15 mouse cellular contexts compared by ENCODE assay signal in genomic region chr14:26066574-26067324, GRCm38 (mm10). TPM values are rescaled to one million over a fixed set of nuclear protein-coding genes. Genes with fewer than 3 reads are reported as not detected.
DNase-seq lines count a peak whose midpoint lies in the region; ATAC-seq and TF ChIP-seq lines count a peak whose summit lies in the region.
"Not testable (repeated sequence)": the region's sequence is repeated elsewhere in the genome, so short reads cannot be mapped to it uniquely, and the experiment has no call there.
"Had no signal": no experiment of that assay in that cellular context is flagged by ENCODE, and none has a peak within 500 bp of the region (broad histone marks: within the 10 kb centered on the region; RNA-seq: fewer than 3 reads in every experiment).

No protein-coding gene starts in this region.

- not testable (repeated sequence) for TF ChIP-seq CTCF in liver, embryonic 14.5 days (IDR thresholded peaks at IDR 0.05; ENCODE audit: low read depth)

- peak; percentile 67 for ATAC-seq in embryonic facial prominence, embryonic 12.5 days (ENCODE audit: insufficient number of reproducible peaks, insufficient read depth, low FRiP score, low TSS enrichment)
- peak; percentile 93 for ATAC-seq in forebrain, embryonic 16.5 days
- peak; percentile 88 for ATAC-seq in hindbrain, embryonic 13.5 days (ENCODE audit: low FRiP score)
- peak; percentile 92 for ATAC-seq in kidney, embryonic 14.5 days (ENCODE audit: low FRiP score, low TSS enrichment)
- peak; percentile 82 for ATAC-seq in liver, embryonic 14.5 days (ENCODE audit: insufficient read depth)
- peak; percentile 89 for ATAC-seq in megakaryocyte-erythroid progenitor cell, adult 5-6 weeks (replicated peaks; ENCODE audit: low FRiP score, low TSS enrichment, poor library complexity, severe bottlenecking)
- ATAC-seq in neural tube, embryonic 13.5 days (ENCODE audit: low read depth), result peak; percentile 91

- H3K4me1 ChIP-seq in embryonic facial prominence, embryonic 12.5 days; forebrain, embryonic 16.5 days (replicated peaks; ENCODE audit: control insufficient read depth, insufficient read depth, low read length); hindbrain, embryonic 13.5 days (replicated peaks); kidney, embryonic 14.5 days (ENCODE audit: control insufficient read depth, insufficient read depth, low read length); liver, embryonic 14.5 days (replicated peaks; ENCODE audit: control insufficient read depth in 2 of 2, insufficient read depth in 2 of 2, low read length in 1 of 2); neural tube, embryonic 13.5 days (replicated peaks): not testable (repeated sequence)

- H3K9me3 ChIP-seq in embryonic facial prominence, embryonic 12.5 days; forebrain, embryonic 16.5 days (ENCODE audit: control insufficient read depth, low read length); hindbrain, embryonic 13.5 days; kidney, embryonic 14.5 days (ENCODE audit: control insufficient read depth, low read length); liver, embryonic 14.5 days (ENCODE audit: control insufficient read depth, low read length); neural tube, embryonic 13.5 days: not testable (repeated sequence)

- WGBS in embryonic facial prominence, embryonic 12.5 days, result no CpG with 5 or more reads among the region's 44 CpGs
- WGBS in forebrain, embryonic 16.5 days, result no CpG with 5 or more reads among the region's 44 CpGs
- WGBS in hindbrain, embryonic 13.5 days, result no CpG with 5 or more reads among the region's 44 CpGs
- no CpG with 5 or more reads among the region's 44 CpGs for WGBS in kidney, embryonic 14.5 days
- no CpG with 5 or more reads among the region's 44 CpGs for WGBS in liver, embryonic 14.5 days (ENCODE audit: insufficient replicate concordance)
- no CpG with 5 or more reads among the region's 44 CpGs for WGBS in neural tube, embryonic 13.5 days

- not testable (repeated sequence) for H3K4me3 ChIP-seq in embryonic facial prominence, embryonic 12.5 days; forebrain, embryonic 16.5 days (replicated peaks; ENCODE audit: low read length); hindbrain, embryonic 13.5 days; kidney, embryonic 14.5 days (ENCODE audit: low read length); liver, embryonic 14.5 days (ENCODE audit: insufficient read depth in 1 of 2, low read depth in 2 of 2, low read length in 2 of 2); neural tube, embryonic 13.5 days

- H3K27me3 ChIP-seq in embryonic facial prominence, embryonic 12.5 days; forebrain, embryonic 16.5 days (replicated peaks; ENCODE audit: control insufficient read depth, insufficient read depth, low read length); hindbrain, embryonic 13.5 days; kidney, embryonic 14.5 days (ENCODE audit: control insufficient read depth, insufficient read depth, low read length); liver, embryonic 14.5 days (ENCODE audit: control insufficient read depth, insufficient read depth, low read length); neural tube, embryonic 13.5 days: not testable (repeated sequence)

- not testable (repeated sequence) for H3K27ac ChIP-seq in embryonic facial prominence, embryonic 12.5 days; forebrain, embryonic 16.5 days (ENCODE audit: low read length); hindbrain, embryonic 13.5 days; kidney, embryonic 14.5 days (ENCODE audit: low read depth, low read length); liver, embryonic 14.5 days; neural tube, embryonic 13.5 days (replicated peaks)

- H3K9ac ChIP-seq in embryonic facial prominence, embryonic 12.5 days; forebrain, embryonic 16.5 days (replicated peaks; ENCODE audit: low read depth, low read length); hindbrain, embryonic 13.5 days; kidney, embryonic 14.5 days (ENCODE audit: low read depth, low read length); liver, embryonic 14.5 days (replicated peaks); neural tube, embryonic 13.5 days: not testable (repeated sequence)

- not testable (repeated sequence) for H3K4me2 ChIP-seq in embryonic facial prominence, embryonic 12.5 days (replicated peaks); forebrain, embryonic 16.5 days (ENCODE audit: low read length); hindbrain, embryonic 13.5 days; kidney, embryonic 14.5 days (replicated peaks; ENCODE audit: low read depth, low read length); liver, embryonic 14.5 days (ENCODE audit: low read depth); neural tube, embryonic 13.5 days

- H3K36me3 ChIP-seq in embryonic facial prominence, embryonic 12.5 days; forebrain, embryonic 16.5 days (ENCODE audit: control insufficient read depth, insufficient read depth); hindbrain, embryonic 13.5 days; kidney, embryonic 14.5 days (ENCODE audit: control insufficient read depth, insufficient read depth, low read length); liver, embryonic 14.5 days (replicated peaks; ENCODE audit: control insufficient read depth, insufficient read depth, low read depth); neural tube, embryonic 13.5 days: not testable (repeated sequence)

- not testable (repeated sequence) for DNase-seq in liver, embryonic 14.5 days (ENCODE audit: low read depth in 3 of 3, low spot score in 3 of 3)

- not testable (repeated sequence) for TF ChIP-seq EP300 in liver, embryonic 14.5 days (IDR thresholded peaks at IDR 0.05; ENCODE audit: low read depth)

RNA-seq across cellular contexts. Expression of gene Tmem254c, which starts 0.4 kb away (rescaled TPM):
- 26.6 and 29.4 TPM in 2 replicates for polyA plus RNA-seq in embryonic facial prominence, embryonic 12.5 days (2016; fragmentation: Nextera tagmentation; extraction: Ambion mirVana)
- polyA plus RNA-seq in forebrain, embryonic 16.5 days (2015; fragmentation: Nextera tagmentation; extraction: Ambion mirVana), result 10.6 and 17.5 TPM in 2 replicates
- polyA plus RNA-seq in hindbrain, embryonic 13.5 days (2015; fragmentation: Nextera tagmentation; extraction: Ambion mirVana), result 17.8 and 29.5 TPM in 2 replicates
- 41.4 and 41.7 TPM in 2 replicates for polyA plus RNA-seq in kidney, embryonic 14.5 days (2014; fragmentation: Nextera tagmentation; extraction: Ambion mirVana)
- 5.0 and 6.0 TPM in 2 replicates for polyA plus RNA-seq in liver, embryonic 14.5 days (2012; rRNA removed)
- polyA plus RNA-seq in liver, embryonic 14.5 days (2014; fragmentation: Nextera tagmentation; extraction: Ambion mirVana), result 12.3 and 13.8 TPM in 2 replicates
- total RNA-seq in megakaryocyte-erythroid progenitor cell, adult 5-6 weeks (2014; fragmentation: Nextera tagmentation), result 32.7 TPM in 1 of 2 replicates, not detected in the other
- 18.2 and 43.4 TPM in 2 replicates for total RNA-seq in megakaryocyte-erythroid progenitor cell, adult 5-6 weeks (2017)
- polyA plus RNA-seq in neural tube, embryonic 13.5 days (2015; fragmentation: Nextera tagmentation; extraction: Ambion mirVana), result 20.2 and 23.7 TPM in 2 replicates

RNA-seq across cellular contexts. Expression of gene Cphx2, which starts 14.6 kb away (rescaled TPM):
- polyA plus RNA-seq in embryonic facial prominence, embryonic 12.5 days (2016; fragmentation: Nextera tagmentation; extraction: Ambion mirVana), result not detected in 2 replicates
- polyA plus RNA-seq in forebrain, embryonic 16.5 days (2015; fragmentation: Nextera tagmentation; extraction: Ambion mirVana), result not detected in 2 replicates
- not detected in 2 replicates for polyA plus RNA-seq in hindbrain, embryonic 13.5 days (2015; fragmentation: Nextera tagmentation; extraction: Ambion mirVana)
- polyA plus RNA-seq in kidney, embryonic 14.5 days (2014; fragmentation: Nextera tagmentation; extraction: Ambion mirVana), result not detected in 2 replicates
- not detected in 2 replicates for polyA plus RNA-seq in liver, embryonic 14.5 days (2012; rRNA removed)
- not detected in 2 replicates for polyA plus RNA-seq in liver, embryonic 14.5 days (2014; fragmentation: Nextera tagmentation; extraction: Ambion mirVana)
- not detected in 2 replicates for total RNA-seq in megakaryocyte-erythroid progenitor cell, adult 5-6 weeks (2014; fragmentation: Nextera tagmentation)
- not detected in 2 replicates for total RNA-seq in megakaryocyte-erythroid progenitor cell, adult 5-6 weeks (2017)
- polyA plus RNA-seq in neural tube, embryonic 13.5 days (2015; fragmentation: Nextera tagmentation; extraction: Ambion mirVana), result not detected in 2 replicates
- total RNA-seq: adrenal gland, postnatal 4 days; gastrocnemius, postnatal 4 days; layer of hippocampus, postnatal 36 days; left cerebral cortex, postnatal 4 days had no signal
- polyA plus RNA-seq: embryonic facial prominence, embryonic 13.5 days; heart, embryonic 13.5 days; large intestine, adult 2 months; thymus, postnatal 0 days had no signal

RNA-seq across cellular contexts. Expression of gene Cphx3, which starts 15.3 kb away (rescaled TPM):
- not detected in 2 replicates for polyA plus RNA-seq in embryonic facial prominence, embryonic 12.5 days (2016; fragmentation: Nextera tagmentation; extraction: Ambion mirVana)
- not detected in 2 replicates for polyA plus RNA-seq in forebrain, embryonic 16.5 days (2015; fragmentation: Nextera tagmentation; extraction: Ambion mirVana)
- not detected in 2 replicates for polyA plus RNA-seq in hindbrain, embryonic 13.5 days (2015; fragmentation: Nextera tagmentation; extraction: Ambion mirVana)
- not detected in 2 replicates for polyA plus RNA-seq in kidney, embryonic 14.5 days (2014; fragmentation: Nextera tagmentation; extraction: Ambion mirVana)
- not detected in 2 replicates for polyA plus RNA-seq in liver, embryonic 14.5 days (2012; rRNA removed)
- polyA plus RNA-seq in liver, embryonic 14.5 days (2014; fragmentation: Nextera tagmentation; extraction: Ambion mirVana), result not detected in 2 replicates
- not detected in 2 replicates for total RNA-seq in megakaryocyte-erythroid progenitor cell, adult 5-6 weeks (2014; fragmentation: Nextera tagmentation)
- not detected in 2 replicates for total RNA-seq in megakaryocyte-erythroid progenitor cell, adult 5-6 weeks (2017)
- polyA plus RNA-seq in neural tube, embryonic 13.5 days (2015; fragmentation: Nextera tagmentation; extraction: Ambion mirVana), result not detected in 2 replicates
- total RNA-seq: adrenal gland, postnatal 4 days; gastrocnemius, postnatal 4 days; layer of hippocampus, postnatal 36 days; left cerebral cortex, postnatal 4 days had no signal
- polyA plus RNA-seq: embryonic facial prominence, embryonic 13.5 days; heart, embryonic 13.5 days; large intestine, adult 2 months; thymus, postnatal 0 days had no signal

RNA-seq across cellular contexts. Expression of gene Gm9780, which starts 24.2 kb away (rescaled TPM):
- 2.7 and 5.9 TPM in 2 replicates for polyA plus RNA-seq in embryonic facial prominence, embryonic 12.5 days (2016; fragmentation: Nextera tagmentation; extraction: Ambion mirVana)
- 8.4 and 9.3 TPM in 2 replicates for polyA plus RNA-seq in forebrain, embryonic 16.5 days (2015; fragmentation: Nextera tagmentation; extraction: Ambion mirVana)
- polyA plus RNA-seq in hindbrain, embryonic 13.5 days (2015; fragmentation: Nextera tagmentation; extraction: Ambion mirVana), result 2.9 and 4.7 TPM in 2 replicates
- 11.8 and 21.2 TPM in 2 replicates for polyA plus RNA-seq in kidney, embryonic 14.5 days (2014; fragmentation: Nextera tagmentation; extraction: Ambion mirVana)
- 2.6 and 3.3 TPM in 2 replicates for polyA plus RNA-seq in liver, embryonic 14.5 days (2012; rRNA removed)
- 1.2 and 1.9 TPM in 2 replicates for polyA plus RNA-seq in liver, embryonic 14.5 days (2014; fragmentation: Nextera tagmentation; extraction: Ambion mirVana)
- not detected in 2 replicates for total RNA-seq in megakaryocyte-erythroid progenitor cell, adult 5-6 weeks (2014; fragmentation: Nextera tagmentation)
- not detected in 2 replicates for total RNA-seq in megakaryocyte-erythroid progenitor cell, adult 5-6 weeks (2017)
- polyA plus RNA-seq in neural tube, embryonic 13.5 days (2015; fragmentation: Nextera tagmentation; extraction: Ambion mirVana), result 4.2 and 6.8 TPM in 2 replicates

RNA-seq across cellular contexts. Expression of gene Duxbl2, which starts 51.4 kb away (rescaled TPM):
- 3.4 TPM in 1 of 2 replicates, not detected in the other for polyA plus RNA-seq in embryonic facial prominence, embryonic 12.5 days (2016; fragmentation: Nextera tagmentation; extraction: Ambion mirVana)
- not detected in 2 replicates for polyA plus RNA-seq in forebrain, embryonic 16.5 days (2015; fragmentation: Nextera tagmentation; extraction: Ambion mirVana)
- 1.5 TPM in 1 of 2 replicates, not detected in the other for polyA plus RNA-seq in hindbrain, embryonic 13.5 days (2015; fragmentation: Nextera tagmentation; extraction: Ambion mirVana)
- polyA plus RNA-seq in kidney, embryonic 14.5 days (2014; fragmentation: Nextera tagmentation; extraction: Ambion mirVana), result 1.8 and 2.1 TPM in 2 replicates
- 0.06 TPM in 1 of 2 replicates, not detected in the other for polyA plus RNA-seq in liver, embryonic 14.5 days (2012; rRNA removed)
- polyA plus RNA-seq in liver, embryonic 14.5 days (2014; fragmentation: Nextera tagmentation; extraction: Ambion mirVana), result not detected in 2 replicates
- not detected in 2 replicates for total RNA-seq in megakaryocyte-erythroid progenitor cell, adult 5-6 weeks (2014; fragmentation: Nextera tagmentation)
- not detected in 2 replicates for total RNA-seq in megakaryocyte-erythroid progenitor cell, adult 5-6 weeks (2017)
- 0.59 TPM in 1 of 2 replicates, not detected in the other for polyA plus RNA-seq in neural tube, embryonic 13.5 days (2015; fragmentation: Nextera tagmentation; extraction: Ambion mirVana)
- polyA plus RNA-seq: embryonic facial prominence, embryonic 13.5 days; thymus, postnatal 0 days had no signal
